Mouse (Mus musculus): Measurements from ENCODE around the gene Slc22a20.

Slc22a20 gene

DNA sequence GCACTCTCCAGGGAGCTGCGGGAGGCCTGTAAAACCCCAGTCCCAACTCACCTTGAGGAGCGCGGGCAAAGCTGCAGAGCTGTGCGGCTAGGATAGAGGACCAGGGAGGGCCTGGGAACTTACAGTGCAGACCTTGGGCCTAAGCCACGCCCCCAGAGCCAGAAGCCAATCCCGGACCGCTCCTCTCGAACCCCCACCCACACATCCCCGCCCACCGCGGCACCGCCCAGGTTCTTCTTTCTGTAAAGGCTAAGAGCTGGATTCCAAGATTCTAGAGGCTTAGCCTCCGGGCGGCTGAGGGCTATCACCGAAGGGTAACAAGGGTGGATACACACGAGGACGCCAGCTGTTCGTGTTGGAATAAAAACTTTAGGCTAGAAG, 61.2 kb downstream of the Slc22a20 start, which contains the start of gene Cdc42ep2:
Gene Cdc42ep2 (minus strand): TSS at position 104 of the 381 bp plus-strand sequence.
- DNase-seq (ENCODE audit: low spot score in 2 of 2) = peak; percentile 66 to 91

DNA sequence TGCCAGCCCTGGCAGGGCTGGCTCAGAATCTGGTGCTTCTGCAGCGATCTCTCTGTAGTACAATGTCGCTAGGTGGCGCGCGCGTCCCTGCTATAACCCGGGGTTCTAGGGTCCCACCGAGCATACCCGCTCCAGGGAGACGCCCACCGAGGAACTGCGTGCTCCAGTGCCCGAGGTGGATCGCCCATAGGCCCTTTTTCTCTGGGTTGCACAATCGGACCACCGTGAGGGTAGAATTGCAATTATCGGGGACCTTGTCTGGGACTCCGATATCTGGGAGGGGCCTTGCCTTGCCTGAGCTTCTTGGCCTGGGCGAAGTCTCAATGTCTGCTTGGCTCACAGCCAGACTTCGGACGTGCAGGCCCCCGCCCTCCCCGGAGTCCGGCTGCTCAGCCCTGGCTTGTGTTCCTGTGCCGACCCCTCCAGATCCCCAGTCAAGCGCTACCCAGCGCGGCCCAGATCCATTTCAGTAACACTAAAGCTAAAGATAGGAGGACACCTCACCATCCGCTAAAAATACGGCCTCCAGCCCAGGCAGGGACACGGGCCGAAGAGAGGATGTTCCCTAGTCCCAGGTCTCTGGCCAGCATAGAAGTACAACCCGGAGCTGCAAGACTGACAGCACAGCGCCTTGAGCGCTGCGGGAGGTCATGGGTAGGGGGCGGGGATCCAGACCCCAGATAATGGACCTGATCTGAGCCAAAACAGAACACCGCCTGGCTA, 61.8 kb downstream of the Slc22a20 start:
- DNase-seq (ENCODE audit: low spot score in 2 of 2) = peak in 1 of 2 experiments; percentile 89

GRCm38 (mm10) chr19:5922963-5923362, 63.0 kb downstream of the Slc22a20 start:
- DNase-seq (ENCODE audit: low spot score in 2 of 2) = no peak

DNA sequence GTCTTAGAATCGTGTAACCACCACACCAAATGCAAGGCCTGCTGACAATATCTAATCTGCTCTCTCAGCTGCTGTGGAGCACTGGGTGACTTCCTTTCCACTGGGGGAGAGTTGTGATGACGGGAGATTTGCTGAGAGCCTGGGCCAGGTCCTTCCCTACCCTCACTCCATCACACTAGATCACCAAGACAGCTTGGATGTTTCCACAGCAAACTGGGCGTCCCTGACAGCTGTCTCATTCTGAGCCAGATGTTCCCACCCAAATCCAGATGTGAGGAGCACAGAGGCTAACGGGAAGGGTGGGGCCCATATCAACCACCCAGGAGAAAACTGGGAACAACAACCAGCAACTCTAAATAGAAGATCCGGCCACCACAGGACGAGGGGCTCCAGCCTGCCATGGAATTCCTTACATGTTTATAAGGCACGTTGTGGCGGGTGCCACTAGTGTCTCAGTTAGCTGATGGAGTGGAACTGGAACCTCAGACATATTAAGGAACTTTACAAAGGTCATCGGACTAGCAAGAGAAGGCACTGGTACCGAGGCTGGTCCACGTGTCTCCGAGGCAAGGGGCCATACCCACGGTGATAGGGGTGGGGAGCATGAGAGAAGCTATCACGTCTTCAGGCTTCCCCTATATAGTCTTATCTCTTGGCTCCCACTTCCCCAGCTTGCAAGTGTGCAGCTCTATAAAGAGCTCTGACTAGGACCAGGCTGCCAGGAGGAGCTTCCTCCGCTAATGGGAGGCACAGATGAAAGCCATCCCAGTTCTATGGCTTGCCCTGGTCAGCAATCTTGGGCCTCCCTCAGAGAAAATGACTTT, 63.6 kb downstream of the Slc22a20 start:
- no peak for DNase-seq (ENCODE audit: low spot score in 2 of 2)

DNA sequence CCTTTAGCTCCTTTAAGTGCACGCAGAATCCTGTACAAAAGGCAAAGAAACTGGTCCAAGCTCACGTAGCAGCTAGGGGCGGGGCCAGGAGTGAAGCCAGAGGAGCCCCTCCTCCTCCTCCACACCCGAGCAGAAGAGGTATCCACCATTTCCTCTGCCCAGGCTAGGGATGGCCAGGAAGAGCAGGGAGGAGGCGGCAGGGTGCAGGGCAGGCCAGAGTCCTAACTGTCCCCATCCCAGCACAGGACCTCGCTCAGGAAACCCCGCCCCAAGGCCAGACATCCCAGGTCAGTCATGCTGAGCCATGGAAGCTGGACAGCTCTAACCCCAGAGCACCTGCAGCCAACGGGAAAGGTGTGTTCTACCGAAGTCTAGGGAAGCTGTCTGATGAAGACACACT, 64.2 kb downstream of the Slc22a20 start:
- DNase-seq (ENCODE audit: low spot score in 2 of 2) = no peak
